14 mouse cellular contexts compared by ENCODE assay signal in the genomic region with DNA sequence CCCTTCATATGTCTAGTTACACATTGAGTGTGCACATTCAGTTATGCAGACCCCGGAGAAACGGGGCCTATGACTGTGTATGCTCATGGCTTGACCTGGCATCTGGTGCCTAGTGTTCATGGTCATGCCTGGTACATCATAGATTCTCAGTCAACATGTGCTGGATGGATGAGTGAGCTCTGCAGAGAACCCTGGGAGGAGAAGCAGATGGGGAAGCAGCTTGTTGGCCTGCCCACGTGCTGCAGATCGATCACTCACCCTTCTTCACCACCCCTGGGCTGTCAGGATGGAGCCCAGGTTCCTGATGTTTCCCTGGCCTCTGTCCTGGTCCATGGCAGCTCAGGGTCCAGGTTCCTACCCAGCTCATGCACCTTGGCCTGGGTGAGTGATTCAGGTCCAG. TPM values are rescaled to one million over a fixed set of nuclear protein-coding genes. Genes with fewer than 3 reads are reported as not detected.
"Had no signal": no experiment of that assay in that cellular context is flagged by ENCODE, and none has a peak within 500 bp of the region (broad histone marks: within the 10 kb centered on the region; RNA-seq: fewer than 3 reads in every experiment).

No protein-coding gene starts in this region.

- H3K4me3 ChIP-seq: limb, embryonic 15.5 days; liver, embryonic 12.5 days; midbrain, embryonic 10.5 days; neural tube, embryonic 13.5 days had no signal

- H3K27ac ChIP-seq: kidney, postnatal 0 days; limb, embryonic 15.5 days; liver, embryonic 12.5 days; midbrain, embryonic 10.5 days; neural tube, embryonic 13.5 days had no signal

- DNase-seq: kidney, adult 9 months; kidney, postnatal 36 days; lung, embryonic 14.5 days; lung, postnatal 10 days; lung, postnatal 4 days; retina, postnatal 1 day; thymus, postnatal 36 days had no signal

RNA-seq across cellular contexts. Expression of a gene that starts 13.4 kb away (rescaled TPM):
- total RNA-seq: left cerebral cortex, postnatal 25 days; megakaryocyte, adult 5-6 weeks had no signal
